Mouse (Mus musculus): ENCODE results near the gene Tmigd3. TPM values are rescaled to one million over a fixed set of nuclear protein-coding genes. Genes with fewer than 3 reads are reported as not detected.
A peak's percentile ranks its signal among the peaks of the same experiment; 100 is the strongest.

Gene Tmigd3
- total RNA-seq (2021), result not detected

- DNase-seq, result no peak
- intact Hi-C loops (cut with DNase I), result no loop called here
Measured at GRCm38 (mm10) chr3:105870558-105870957, at the start of gene Tmigd3, which contains the start of gene Adora3. Gene Tmigd3 (plus strand): TSS chr3:105870903. Gene Adora3 (plus strand): TSS chr3:105870858.

DNA sequence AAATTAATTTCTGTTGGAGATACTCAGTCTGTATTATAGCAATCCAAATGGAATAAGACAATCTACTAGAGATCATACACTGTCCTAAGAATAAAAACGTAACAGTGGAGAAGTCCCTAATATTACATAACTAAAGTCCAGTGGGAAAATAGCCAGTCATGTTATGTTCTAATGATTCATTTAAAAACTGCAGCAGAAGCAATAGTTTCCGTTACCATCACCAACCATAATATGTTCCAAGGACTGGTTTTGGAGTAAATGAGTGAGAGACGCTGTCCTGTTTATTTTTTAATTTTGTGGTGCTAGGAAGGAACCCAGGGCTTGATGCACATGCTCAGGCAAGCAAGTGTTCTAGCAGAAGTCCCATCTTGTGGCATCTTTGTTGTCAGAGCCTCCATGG is 49.2 kb upstream of the Tmigd3 start:
- intact Hi-C loops (cut with DNase I), result no loop called here
- DNase-seq, result no peak

DNA sequence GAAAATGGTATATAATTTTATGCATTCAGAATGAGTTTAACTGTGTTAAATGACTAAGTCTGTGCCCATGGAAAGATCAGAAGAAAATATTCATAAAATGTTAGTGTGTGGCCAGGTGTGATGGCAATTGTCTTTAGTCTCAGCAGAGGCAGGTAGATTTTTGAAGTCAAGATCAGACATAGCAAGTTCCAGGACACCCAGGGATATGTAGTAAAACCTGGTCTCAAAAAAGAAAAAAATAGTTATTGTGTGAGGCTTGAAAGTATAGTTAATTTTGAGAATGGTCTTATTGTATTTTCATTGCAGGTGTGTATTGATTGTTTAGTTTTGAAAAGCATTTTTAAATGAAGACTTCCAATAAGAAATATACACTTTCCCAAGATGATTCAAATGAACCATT is 47.1 kb upstream of the Tmigd3 start:
- intact Hi-C loops (cut with DNase I), result loop anchor here (2.0 kb wide), 2 partner anchors 23 to 69 kb away; partner anchors contain the start of gene Rap1a
- DNase-seq, result no peak

GRCm38 (mm10) chr3:105824103-105824502 is 46.6 kb upstream of the Tmigd3 start:
- intact Hi-C loops (cut with DNase I), result loop anchor here (2.0 kb wide), 2 partner anchors 23 to 69 kb away; partner anchors contain the start of gene Rap1a
- peak; percentile 31 to 57 for DNase-seq

- DNase-seq, result no peak
- intact Hi-C loops (cut with DNase I), result loop anchor here (2.0 to 5.0 kb wide), 3 partner anchors 24 to 68 kb away; partner anchors contain the start of gene Rap1a
Measured at GRCm38 (mm10) chr3:105824704-105825103, 46.0 kb upstream of the Tmigd3 start.

DNA sequence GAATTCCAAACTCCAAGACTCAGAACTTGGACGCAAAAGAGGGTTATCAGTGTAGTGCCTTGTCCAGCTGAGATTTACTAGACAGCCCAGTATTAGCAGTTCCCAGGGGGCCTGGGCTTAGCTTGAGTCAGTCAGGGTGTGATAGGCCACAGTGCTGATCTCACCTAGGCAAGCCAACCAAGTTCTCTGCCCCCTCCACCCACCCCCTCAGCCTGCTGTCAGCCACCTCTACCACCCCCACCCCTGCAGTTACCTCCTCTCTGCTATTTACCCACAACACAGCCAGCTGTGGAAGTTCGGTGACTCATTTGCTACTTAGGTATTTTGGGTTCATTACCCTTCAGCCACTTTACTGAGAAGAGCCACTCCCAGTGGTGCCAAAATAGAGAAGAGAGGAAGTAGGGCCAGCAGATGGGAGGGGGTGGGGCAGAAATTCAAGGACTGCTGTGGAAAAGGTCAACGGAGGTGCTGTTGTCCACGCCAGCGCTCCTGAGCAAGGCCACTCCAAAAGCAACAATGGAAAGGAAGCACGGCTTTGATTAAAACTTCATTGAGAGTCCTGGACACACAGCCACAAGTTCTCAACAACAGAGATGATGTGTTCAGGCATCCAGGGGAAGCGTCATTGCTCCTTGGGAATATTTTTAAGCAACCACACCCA is 45.1 kb upstream of the Tmigd3 start:
- intact Hi-C loops (cut with DNase I), result loop anchor here (2.0 to 5.0 kb wide), 3 partner anchors 25 to 67 kb away; partner anchors contain the start of gene Rap1a
- peak; percentile 78 to 79 for DNase-seq

DNA sequence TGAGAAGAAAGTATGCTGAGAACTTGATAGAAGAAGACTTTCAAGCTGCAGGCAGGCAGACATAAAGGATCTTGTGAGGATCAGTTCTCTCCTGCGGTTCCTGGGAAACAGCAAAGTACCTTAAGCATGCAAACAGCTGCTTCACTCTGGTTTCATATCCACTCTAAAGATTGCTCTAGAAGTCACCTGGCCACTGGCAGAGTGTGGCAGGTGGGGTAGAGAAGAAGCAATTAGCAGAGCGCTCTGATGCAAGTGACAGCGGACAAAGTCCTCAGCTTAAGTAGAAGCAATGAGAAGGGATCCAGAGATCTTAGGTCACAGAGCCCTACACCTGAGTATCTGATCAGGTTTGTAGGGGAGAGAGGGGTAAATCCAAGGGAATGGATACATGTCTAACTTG is 39.1 kb upstream of the Tmigd3 start:
- intact Hi-C loops (cut with DNase I), result no loop called here
- DNase-seq, result no peak

DNA sequence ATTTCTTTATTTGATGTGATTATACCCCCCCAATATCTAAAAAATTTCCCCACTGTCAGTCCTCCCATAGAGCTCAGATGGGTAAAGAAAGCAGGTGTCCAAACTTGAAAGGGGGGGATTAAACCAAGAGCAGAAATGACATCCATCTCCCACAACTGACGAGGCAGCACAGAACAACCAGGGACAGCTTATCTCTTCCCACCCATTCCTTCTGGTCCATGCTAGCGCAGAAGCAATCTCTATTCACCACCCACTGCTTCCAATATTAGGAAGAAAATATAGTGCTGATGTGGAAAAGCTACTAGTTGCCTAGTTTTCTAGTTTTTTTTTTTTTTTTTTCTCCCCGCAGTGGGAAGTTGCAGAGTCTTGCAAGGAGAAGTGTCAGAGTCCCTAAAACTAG is 34.8 kb upstream of the Tmigd3 start:
- intact Hi-C loops (cut with DNase I), result no loop called here
- DNase-seq, result no peak

- DNase-seq, result no peak
- intact Hi-C loops (cut with DNase I), result no loop called here
Measured at GRCm38 (mm10) chr3:105836883-105837282, 33.8 kb upstream of the Tmigd3 start.

GRCm38 (mm10) chr3:105838655-105839054 is 32.0 kb upstream of the Tmigd3 start:
- intact Hi-C loops (cut with DNase I), result no loop called here
- DNase-seq, result no peak

DNA sequence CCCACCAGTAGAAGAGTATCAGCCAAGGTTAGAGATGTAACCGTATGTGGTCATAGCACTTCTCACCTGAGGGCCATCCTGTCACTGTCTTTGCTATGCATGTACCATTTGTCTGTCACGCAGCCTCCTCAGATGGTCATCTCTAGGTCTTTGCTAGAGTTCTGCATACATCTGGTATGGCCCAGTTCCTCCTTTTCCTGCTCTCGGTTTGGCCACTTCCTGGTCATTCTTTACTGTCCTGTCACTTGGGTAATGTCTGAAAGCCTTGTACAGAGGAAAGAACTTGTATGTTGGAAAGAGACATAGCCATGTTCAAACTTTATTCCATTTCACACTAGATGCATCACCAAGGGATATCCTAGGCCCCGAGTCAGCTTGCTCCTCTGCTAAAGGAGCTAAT is 30.9 kb upstream of the Tmigd3 start:
- no peak for DNase-seq
- intact Hi-C loops (cut with DNase I), result no loop called here

DNA sequence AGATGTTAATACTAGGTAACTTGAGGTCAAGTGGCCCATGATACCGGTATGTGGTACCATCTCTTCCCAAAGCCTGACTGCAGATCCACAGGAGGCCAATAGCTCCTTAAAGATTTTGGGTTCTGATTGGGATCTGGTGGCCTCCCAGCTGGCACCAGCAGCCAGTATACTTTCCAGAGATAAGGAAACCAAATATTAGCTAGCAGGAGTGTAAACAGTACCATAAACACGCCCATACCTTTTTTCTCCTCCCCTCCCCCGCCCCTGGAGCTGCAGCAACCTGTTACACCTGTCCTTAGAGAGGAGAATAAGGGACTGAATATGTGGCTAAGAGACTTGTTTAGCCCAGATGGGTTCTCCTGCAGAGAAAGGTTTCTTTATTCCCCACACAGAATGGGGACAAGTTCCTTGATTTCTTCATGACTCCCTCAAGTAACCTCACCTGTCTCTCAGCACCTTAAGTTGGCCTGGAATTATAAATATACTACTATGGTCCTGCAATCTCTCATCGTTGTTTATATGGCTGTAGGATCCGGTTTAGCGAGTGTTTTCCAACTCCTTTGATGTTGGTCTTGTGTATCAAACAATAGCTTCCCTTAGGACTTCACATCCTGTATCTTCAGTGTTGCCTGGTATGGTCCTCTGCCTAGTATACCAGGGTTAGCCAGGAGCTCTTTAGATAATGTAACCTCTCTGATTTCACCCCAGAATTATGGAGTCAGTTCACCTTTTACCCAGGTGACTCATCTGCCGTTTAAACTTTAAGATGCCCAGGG is 24.2 kb upstream of the Tmigd3 start:
- intact Hi-C loops (cut with DNase I), result no loop called here
- DNase-seq, result no peak

- intact Hi-C loops (cut with DNase I), result no loop called here
- no peak for DNase-seq
Measured at GRCm38 (mm10) chr3:105853781-105854180, 16.9 kb upstream of the Tmigd3 start.

- intact Hi-C loops (cut with DNase I), result no loop called here
Measured at GRCm38 (mm10) chr3:105854786-105855185, 15.9 kb upstream of the Tmigd3 start.

DNA sequence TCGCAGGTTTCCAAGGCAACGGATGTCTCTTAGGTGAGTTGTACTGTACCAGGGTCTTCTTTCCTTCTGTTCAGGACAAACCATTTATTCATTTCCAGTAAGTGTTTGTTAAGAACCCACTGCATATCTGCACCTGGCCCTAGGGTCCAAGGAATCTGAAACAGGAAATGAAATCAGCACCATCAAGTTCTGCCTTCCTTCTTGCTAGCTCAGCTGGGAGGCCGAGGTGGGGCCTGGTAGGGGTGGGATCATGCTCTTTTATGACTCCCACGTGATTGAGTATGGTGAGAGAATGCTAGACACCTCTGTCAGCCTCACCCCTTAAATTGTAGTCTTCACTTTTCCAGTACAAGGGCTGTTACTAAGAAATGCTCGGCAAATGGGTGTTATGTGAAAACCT is 13.2 kb upstream of the Tmigd3 start:
- DNase-seq, result no peak
- intact Hi-C loops (cut with DNase I), result no loop called here

More at GRCm38 (mm10) chr3:105854786-105855185, 15.9 kb upstream of the Tmigd3 start:
- DNase-seq, result no peak

DNA sequence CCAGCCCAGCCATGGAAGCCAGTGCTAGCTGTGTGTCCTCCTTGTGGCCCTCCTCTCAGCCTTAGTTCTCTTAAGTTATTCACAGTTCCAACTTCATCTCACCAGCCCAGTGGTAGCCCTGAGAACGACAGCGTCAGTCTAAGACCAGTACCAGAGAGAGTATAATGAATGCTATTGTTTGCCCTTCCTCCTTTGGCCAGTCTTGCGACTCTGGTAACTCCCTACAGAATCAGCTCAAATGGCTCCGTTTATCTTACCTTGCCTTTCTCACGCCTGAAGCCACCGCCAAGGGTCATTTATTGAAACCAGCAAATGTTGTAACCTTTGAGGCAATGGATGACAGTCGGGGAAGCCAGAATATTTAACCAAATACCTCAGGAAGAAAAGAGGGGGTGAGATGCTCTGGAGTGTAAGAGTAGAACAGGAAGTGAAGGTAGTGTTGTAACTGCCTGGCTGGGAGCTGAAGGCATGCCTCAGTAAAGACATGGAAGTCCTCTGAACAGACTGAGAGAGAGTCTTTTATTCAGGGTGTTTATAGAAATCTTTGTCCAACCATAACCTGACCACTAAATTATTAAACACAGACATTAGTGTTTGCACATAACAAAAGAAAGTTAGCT is 8.8 kb upstream of the Tmigd3 start:
- no peak for DNase-seq
- intact Hi-C loops (cut with DNase I), result no loop called here

DNA sequence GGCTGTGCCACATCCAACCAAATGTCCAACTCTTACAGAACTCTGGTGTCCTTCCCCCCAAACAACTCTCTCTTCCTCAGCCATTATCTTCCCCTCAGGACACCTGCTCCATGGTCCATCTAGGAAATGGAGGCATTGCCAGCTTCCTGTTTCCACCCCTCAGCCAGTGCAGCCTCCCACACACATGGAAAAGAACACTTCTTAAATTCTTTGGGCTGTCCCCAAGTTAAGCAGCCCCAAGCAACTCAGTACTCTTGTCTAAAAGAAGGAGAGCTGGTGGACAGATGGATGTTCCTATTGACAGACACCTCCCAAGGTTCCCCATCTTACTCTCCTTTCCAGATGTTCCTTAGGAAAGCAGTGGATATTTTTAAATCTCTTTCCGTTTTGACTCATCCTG is 6.6 kb upstream of the Tmigd3 start:
- no peak for DNase-seq
- intact Hi-C loops (cut with DNase I), result no loop called here

DNA sequence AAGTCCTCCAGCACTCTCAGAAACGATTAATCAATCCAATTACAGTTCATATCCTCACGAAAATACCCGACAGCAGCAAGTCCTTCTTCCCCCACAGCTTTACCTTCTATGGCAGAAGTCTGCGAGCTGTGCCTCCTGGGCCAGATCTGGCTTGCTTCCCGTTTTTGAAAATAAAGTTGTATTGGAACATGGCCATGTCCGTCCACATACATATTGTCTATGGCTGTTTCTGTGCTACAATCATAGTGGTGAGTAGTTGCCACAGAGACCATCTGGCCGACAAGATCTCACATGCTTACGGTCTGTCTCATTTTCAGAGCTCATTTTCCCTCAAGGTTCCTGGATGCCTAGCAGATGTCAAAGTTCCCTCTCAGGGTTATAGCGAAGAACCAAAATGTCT is 5.6 kb upstream of the Tmigd3 start:
- intact Hi-C loops (cut with DNase I), result no loop called here
- no peak for DNase-seq

DNA sequence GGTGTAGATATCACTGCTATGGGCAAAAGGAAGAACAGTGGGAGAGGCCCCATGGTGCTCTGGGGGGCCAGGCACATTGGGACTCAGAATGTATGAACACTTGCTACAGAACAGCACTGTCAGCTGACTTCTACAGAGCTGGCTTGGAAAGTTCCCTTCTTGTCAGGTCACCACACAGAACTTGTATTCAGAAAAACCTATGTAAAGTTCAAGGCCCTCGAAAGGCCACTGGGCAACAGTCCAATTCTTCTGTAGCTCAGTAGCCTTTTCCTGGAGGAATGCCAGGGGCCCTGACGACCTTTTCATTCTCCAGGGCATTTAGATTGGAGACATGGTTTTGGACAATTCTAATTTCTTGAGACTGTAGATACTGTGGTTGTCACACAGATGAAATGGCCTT is 2.6 kb upstream of the Tmigd3 start:
- intact Hi-C loops (cut with DNase I), result no loop called here
- no peak for DNase-seq

DNA sequence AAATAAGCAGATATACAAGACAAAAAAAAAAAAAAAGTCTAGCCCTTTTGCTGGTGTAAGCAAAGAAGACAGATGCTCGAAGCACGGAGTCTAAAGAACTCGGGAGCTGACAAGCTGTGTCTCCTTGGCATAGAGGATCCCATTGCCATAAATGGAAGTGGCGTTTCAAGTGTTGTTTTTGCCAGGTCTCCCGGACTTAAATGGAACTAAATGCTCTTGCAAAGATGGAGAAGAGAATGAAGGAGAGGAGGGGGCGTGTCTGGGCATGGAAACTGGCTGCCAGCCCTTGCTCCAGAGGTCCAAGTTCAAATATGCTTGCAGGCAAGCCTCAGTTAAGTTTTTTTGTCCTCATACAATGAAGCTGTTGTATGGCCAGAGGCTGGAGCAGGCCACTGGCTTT is 1.3 kb downstream of the Tmigd3 start:
- DNase-seq, result no peak
- intact Hi-C loops (cut with DNase I), result no loop called here

- DNase-seq, result no peak
- intact Hi-C loops (cut with DNase I), result no loop called here
Measured at GRCm38 (mm10) chr3:105872579-105872978, 1.9 kb downstream of the Tmigd3 start.
